Mouse (Mus musculus) brain, embryonic 14.5 days (tissue): ENCODE results near the gene Scn3b.

Experiments
- CTCF ChIP-seq: fragments of 200-500 bp; IDR thresholded peaks from 2 replicates; pipeline ENCODE4 v1.5.1; 2012; ENCODE audit warnings: inconsistent platforms, mild to moderate bottlenecking, moderate library complexity, borderline replicate concordance; ENCODE audit not compliant: insufficient read depth, insufficient read length; ENCODE audit errors: extremely low read depth
- POLR2A ChIP-seq: fragments of 200-500 bp; IDR thresholded peaks from 2 replicates; pipeline ENCODE4 v1.6.1; 2012; ENCODE audit warnings: mild to moderate bottlenecking, inconsistent platforms, borderline replicate concordance; ENCODE audit not compliant: poor library complexity, insufficient read depth, insufficient read length, severe bottlenecking; ENCODE audit errors: extremely low read depth

DNA sequence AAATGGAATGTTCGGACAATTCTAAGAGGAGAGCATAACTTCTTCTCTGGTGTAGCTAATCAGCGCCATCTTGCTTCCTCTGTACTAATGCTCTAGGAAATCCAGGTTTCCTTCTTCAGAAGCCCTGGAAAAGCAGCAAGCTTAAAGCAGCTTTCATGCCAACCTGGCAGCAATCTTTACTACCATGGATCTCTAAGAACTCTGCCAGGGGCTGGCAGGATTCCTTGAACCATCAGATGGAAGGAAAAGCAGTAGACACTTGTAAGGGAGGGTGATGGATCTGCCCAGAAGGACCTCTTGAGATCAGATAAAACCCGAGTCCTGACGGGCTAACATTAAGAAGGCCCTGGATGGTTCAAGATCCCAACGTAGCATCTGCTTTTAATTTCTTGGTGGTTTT is 27.2 kb downstream of the Scn3b start:
- TF ChIP-seq CTCF, result no peak
- no peak for TF ChIP-seq POLR2A
